Mouse (Mus musculus): ENCODE measurements around the gene Gm14139. TPM values are rescaled to one million over a fixed set of nuclear protein-coding genes. Genes with fewer than 3 reads are reported as not detected.
"Not testable (repeated sequence)": the region's sequence is repeated elsewhere in the genome, so short reads cannot be mapped to it uniquely, and the experiment has no call there.

The Gm14139 gene
- total RNA-seq (2015) = not detected in 2 replicates
- total RNA-seq (2017) = not detected in 2 replicates

DNA sequence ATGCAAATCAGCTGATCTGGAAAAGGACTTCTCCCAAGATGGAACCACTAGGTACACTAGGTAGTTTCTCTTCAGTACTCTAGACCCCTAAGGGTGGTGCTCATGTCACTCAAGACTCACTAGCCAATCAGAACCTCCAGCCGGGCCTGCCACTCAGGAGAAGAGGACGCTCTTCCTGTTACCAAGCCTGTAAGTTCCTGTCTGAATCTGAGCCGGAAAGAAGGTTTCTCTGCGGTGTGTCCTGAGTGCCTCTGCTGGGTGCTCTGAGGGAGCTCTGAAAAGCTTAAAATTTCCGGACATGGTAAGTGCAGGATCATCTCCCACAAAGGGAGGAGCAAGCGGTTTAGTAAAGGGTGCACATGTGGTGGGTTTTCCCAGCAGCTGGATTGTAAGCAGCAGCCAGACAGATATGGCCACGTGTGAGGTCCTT is at the start of gene Gm14139:
Gm14139 (plus strand) TSS at position 186 of the 430 bp plus-strand sequence.
- not testable (repeated sequence) for ATAC-seq (replicated peaks; ENCODE audit: poor library complexity)

DNA sequence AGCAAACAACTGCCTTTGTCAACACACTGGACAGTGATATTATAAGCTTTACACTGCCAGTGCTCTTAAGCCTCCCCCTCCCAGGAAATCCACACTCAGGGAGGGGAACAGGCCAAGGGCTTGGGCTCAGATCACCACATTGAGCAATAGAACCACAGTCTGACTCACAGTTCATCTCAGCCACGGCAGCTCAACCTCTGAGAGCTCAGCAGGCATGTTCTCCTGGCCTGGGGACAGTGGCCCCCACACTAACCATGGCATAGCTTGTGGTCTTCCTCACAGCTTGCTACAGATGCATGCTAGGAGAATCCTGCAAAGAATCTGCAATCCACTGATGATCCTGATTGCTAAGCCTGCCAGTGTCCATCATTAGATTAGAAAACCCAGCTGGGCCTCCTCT is 49.6 kb upstream of the Gm14139 start:
- peak; percentile 57 for ATAC-seq (replicated peaks; ENCODE audit: poor library complexity)

DNA sequence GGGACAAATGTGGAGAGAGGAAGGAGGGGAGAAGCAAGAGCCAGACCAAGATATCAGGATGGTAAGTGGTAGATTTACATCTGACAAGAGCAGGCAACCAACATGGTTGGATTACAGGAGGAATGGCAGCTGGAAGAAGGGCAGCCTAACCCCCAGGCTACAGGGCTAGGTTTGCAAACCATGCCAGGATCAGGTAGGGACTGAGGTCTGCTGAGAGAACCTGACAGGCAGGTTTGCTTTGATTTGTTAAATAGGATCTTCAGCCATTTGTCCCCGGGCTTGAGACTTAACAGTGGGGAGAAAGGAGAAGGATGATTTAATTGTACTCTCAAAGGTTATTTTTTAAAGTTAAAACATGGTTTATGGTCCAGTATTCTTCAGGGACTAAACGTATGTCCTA is 48.8 kb upstream of the Gm14139 start:
- ATAC-seq (replicated peaks; ENCODE audit: poor library complexity) = no peak

DNA sequence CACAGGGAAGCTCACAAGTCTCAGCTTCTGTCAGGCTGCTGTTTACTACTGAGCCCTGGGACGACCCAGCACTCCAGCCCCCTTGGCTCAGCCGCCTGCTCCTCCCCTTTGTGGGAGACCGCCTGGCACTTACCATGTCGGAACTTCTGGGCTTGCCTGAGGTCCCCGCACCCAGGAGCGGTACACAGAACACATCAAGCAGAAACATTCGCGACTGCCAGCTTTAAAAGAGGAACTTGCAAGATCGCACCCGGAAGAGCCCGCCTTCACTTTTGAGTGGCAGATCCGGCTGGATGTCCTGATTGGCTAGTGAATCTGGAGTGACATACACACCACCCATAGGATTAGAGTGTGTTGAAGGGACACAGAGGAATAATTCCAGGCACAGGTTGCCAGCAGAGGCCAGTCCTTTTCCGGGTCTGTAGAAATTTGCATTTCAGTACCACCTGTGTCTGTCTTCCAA is 45.1 kb upstream of the Gm14139 start, which contains the start of gene Zfp120:
Zfp120 (minus strand) TSS at position 274 of the 463 bp plus-strand sequence.
- ATAC-seq (replicated peaks; ENCODE audit: poor library complexity) = peak; percentile 90

DNA sequence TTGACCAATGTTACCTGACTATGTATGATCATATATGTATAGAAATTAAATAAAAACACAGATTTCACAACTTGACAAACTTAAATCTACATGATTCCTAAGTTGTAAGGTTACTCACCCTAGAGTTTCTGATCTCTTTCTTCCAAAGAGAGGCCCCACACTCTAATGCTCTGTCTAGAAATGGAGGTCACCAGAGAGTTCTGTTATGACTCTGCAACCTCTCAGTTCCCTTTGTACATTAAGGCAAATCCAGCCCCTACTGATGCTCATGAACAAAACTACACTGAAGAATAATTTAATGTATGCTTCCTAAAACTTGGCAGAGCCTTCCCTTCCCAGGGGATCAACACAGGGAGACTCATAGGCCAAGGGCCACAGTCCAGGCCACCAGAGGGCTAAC is 14.9 kb upstream of the Gm14139 start:
- ATAC-seq (replicated peaks; ENCODE audit: poor library complexity) = no peak

DNA sequence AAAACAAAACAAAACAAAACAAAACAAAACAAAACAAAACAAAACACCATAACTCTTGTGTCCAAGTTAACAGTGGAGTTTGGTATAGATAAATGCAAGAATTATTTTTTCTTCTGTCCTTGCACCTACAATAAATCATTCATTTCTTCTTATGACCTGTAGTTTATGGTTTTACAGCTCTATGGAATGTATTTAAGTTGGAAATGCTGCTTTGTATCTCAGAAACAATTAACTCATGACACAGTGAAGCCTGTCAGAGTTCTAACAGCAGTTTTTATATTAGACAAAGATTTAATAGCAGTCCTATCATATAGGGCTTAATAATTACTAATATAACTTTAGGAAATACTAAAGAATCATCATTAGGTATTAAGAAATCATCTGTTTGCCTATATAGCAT is 7.7 kb upstream of the Gm14139 start:
- ATAC-seq (replicated peaks; ENCODE audit: poor library complexity) = no peak

DNA sequence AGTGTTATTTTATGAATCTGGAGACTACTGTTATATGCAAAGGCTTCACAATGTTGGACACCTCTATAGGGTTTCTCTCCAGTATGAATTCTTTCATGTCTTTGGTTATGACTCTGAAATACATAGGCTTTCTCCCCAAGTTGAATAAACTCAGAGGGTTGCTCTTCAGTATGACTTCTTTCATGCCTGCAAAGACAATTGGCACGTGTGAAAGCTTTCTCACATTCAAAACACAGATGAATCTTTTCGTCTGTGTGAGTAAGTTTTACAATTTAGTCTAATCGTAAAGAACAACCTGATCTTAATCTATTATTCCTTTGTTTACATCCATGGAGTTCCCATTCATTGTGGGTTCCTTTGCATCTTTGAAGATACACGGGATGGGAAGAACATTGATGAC is 2.0 kb upstream of the Gm14139 start, which contains the start of gene Gm10770:
Gm10770 (minus strand) TSS at position 101 of the 400 bp plus-strand sequence.
- not testable (repeated sequence) for ATAC-seq (replicated peaks; ENCODE audit: poor library complexity)

DNA sequence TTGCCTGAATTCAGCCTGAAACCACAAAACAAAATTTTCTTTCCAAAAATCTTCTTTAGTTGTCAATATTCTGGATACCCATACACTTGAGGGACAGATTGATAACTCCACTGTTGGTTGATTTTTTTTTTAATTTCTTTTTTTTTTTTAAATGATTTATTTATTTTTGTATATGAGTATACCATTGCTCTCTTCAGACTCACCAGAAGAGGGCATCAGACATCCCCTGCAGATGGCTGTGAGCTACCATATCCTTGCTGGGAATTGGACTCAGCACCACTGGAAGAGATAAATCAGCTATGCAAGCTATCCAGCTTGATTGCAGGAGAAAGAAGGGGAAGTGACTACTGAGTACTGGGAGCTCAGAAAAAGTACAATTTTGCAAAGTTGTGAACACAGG is 509 bp upstream of the Gm14139 start:
- not testable (repeated sequence) for ATAC-seq (replicated peaks; ENCODE audit: poor library complexity)

DNA sequence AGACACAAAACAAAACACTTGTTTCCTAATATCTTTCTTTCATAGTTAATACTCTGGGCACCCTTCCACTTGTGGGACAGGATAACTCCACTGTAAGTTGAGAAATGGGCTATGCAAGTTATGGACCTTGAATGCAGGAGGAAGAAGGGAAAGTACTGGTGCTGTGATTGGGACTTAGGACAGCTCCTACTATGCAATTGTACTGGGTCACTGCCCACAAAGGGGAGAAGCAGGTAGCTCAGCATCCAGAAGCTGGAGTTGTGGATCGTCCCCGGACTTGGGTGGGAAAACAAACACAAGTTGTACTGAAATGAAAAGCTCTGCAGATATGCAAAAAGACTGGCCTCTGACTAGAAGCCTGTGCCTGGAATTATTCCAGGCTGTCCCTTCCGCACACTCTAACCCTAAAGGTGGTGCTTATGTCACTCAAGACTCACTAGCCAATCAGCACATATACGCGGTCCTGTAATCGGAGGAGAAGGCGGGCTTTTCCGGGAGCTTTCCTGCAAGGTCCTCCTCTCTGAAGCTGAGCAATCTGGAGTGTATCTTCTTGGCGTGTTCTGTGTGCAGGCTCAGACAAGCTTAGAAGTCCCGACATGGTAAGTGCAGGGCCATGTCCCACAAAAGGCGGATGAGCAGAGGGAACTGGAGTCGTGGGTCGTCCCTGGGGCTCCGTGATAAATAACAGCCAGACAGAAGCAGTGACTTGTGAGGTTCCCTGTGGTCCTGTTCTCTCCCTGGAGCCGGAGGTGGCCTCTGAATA is 36.2 kb downstream of the Gm14139 start, which contains the start of gene Zfp937:
Zfp937 (plus strand) TSS at position 474 of the 763 bp plus-strand sequence.
- peak; percentile 98 for ATAC-seq (replicated peaks; ENCODE audit: poor library complexity)

DNA sequence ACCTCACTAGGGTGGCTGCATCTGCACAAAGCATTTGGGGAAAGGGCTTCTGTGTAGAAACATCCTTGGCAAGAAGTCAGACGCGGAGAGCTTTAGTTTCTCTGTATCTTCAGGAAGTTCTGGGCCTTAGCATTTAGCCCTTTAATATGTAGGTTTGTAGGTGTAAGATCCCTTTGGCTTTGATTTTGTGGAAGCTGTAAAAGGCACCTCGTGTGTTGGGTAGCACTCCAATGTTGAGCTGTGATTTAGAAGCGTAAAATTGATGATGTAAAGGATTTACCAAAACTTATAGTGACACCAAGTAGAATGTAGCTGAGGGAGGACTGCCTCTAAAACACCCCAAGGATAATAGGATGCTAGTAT is 36.8 kb downstream of the Gm14139 start:
- ATAC-seq (replicated peaks; ENCODE audit: poor library complexity) = peak; percentile 15

DNA sequence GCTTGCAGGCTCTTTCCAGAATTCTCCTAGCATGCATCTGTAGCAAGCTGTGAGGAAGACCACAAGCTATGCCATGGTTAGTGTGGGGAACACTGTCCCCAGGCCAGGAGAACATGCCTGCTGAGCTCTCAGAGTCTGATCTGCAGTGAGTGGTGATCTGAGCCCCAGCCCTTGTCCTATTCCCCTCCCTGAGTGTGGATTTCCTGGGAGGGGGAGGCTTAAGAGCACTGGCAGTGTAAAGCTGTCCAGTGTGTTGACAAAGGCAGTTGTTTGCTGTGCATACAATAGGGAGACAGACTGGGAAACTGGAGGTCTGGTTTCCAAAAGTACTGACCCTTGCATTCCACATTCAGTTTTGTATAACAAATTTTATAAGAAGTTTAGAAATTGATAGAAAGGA is 41.7 kb downstream of the Gm14139 start:
- ATAC-seq (replicated peaks; ENCODE audit: poor library complexity) = not testable (repeated sequence)

Other genes with a start within 250 kb of the Gm14139 start
- 10.3 and 12.9 TPM in 2 replicates for gene Zfp120, start 45.0 kb upstream of the Gm14139 start, total RNA-seq (2015)
- 15.7 and 19.5 TPM in 2 replicates for gene Zfp120, start 45.0 kb upstream of the Gm14139 start, total RNA-seq (2017)
- not detected in 2 replicates for gene Gm10770, start 2.1 kb upstream of the Gm14139 start, total RNA-seq (2015)
- not detected in 2 replicates for gene Gm10770, start 2.1 kb upstream of the Gm14139 start, total RNA-seq (2017)
- 2.1 and 3.5 TPM in 2 replicates for gene Zfp937, start 36.3 kb downstream of the Gm14139 start, total RNA-seq (2015)
- 1.4 and 2.4 TPM in 2 replicates for gene Zfp937, start 36.3 kb downstream of the Gm14139 start, total RNA-seq (2017)
- gene Gm21994, start 73.8 kb downstream of the Gm14139 start, total RNA-seq (2015) = 6.4 and 6.9 TPM in 2 replicates
- 3.3 and 5.9 TPM in 2 replicates for gene Gm21994, start 73.8 kb downstream of the Gm14139 start, total RNA-seq (2017)
- gene Gm14124, start 75.8 kb downstream of the Gm14139 start, total RNA-seq (2015) = not detected in 2 replicates
- not detected in 2 replicates for gene Gm14124, start 75.8 kb downstream of the Gm14139 start, total RNA-seq (2017)
- 1.5 and 1.7 TPM in 2 replicates for gene Gm10130, start 141.9 kb downstream of the Gm14139 start, total RNA-seq (2015)
- gene Gm10130, start 141.9 kb downstream of the Gm14139 start, total RNA-seq (2017) = 10.7 and 18.8 TPM in 2 replicates
- 2.2 and 2.4 TPM in 2 replicates for gene 3300002I08Rik, start 181.0 kb downstream of the Gm14139 start, total RNA-seq (2015)
- gene 3300002I08Rik, start 181.0 kb downstream of the Gm14139 start, total RNA-seq (2017) = 4.9 and 6.6 TPM in 2 replicates